Mouse (Mus musculus): ENCODE results near the gene Plppr1. TPM values are rescaled to one million over a fixed set of nuclear protein-coding genes. Genes with fewer than 3 reads are reported as not detected.

Gene Plppr1
- total and polyA plus RNA-seq, 3 experiments, result not detected

- no peak overlapping the region for H3K4me2 ChIP-seq (ENCODE audit: insufficient read depth, low read depth, poor library complexity, severe bottlenecking)
- no peaks in the 10 kb centered on the region for H3K27me3 ChIP-seq (replicated peaks)
- in situ Hi-C loops (cut with MboI; ENCODE audit: low pct_ligation_motif_present, low pct_unique_long_range_greater_than_20kb, low sequenced_read_pairs) (no loop called here), dilution Hi-C loops (cut with MboI; ENCODE audit: extremely low pct_ligation_motif_present, extremely low pct_unique_long_range_greater_than_20kb, low sequenced_read_pairs) (no loop called here)
- H3K4me1 ChIP-seq (ENCODE audit: control insufficient read depth in 1 of 2, insufficient read depth in 2 of 2), result no peaks in the 10 kb centered on the region
- no peak overlapping the region for H3K9ac ChIP-seq (ENCODE audit: insufficient read depth, low read depth)
- no peaks in the 10 kb centered on the region for H3K36me3 ChIP-seq (replicated peaks in 1 of 2; ENCODE audit: control insufficient read depth in 1 of 2, insufficient read depth in 1 of 2, low read length in 1 of 2)
- DNase-seq (ENCODE audit: extremely low read depth), result no peak
- H3K79me2 ChIP-seq (replicated peaks; ENCODE audit: control insufficient read depth, extremely low read depth, insufficient read depth, poor library complexity, severe bottlenecking), result no peaks in the 10 kb centered on the region
- TF ChIP-seq NRF1 (IDR thresholded peaks at IDR 0.05; ENCODE audit: low read depth, low read length), result no peak
- TF ChIP-seq TBP (conservative IDR thresholded peaks at IDR 0.05; ENCODE audit: low read depth, low read length), result no peak
- TF ChIP-seq ZNF384 (IDR thresholded peaks at IDR 0.05; ENCODE audit: low read depth, low read length), result no peak
- TF ChIP-seq PAX5 (IDR thresholded peaks at IDR 0.05; ENCODE audit: low read length), result no peak
- no peak for TF ChIP-seq MXI1 (IDR thresholded peaks at IDR 0.05; ENCODE audit: low read depth, low read length)
- H3K27ac ChIP-seq (ENCODE audit: insufficient read depth, low read depth), result no peak overlapping the region
- no peaks in the 10 kb centered on the region for H3K9me3 ChIP-seq (replicated peaks; ENCODE audit: low read length)
- no peak overlapping the region for H3K4me3 ChIP-seq (replicated peaks in 1 of 3; ENCODE audit: low read depth in 2 of 3, low read length in 2 of 3, poor library complexity in 1 of 3)
Observed at GRCm38 (mm10) chr4:49232206-49233031, 173.3 kb downstream of the Plppr1 start.

GRCm38 (mm10) chr4:49233032-49233406, 173.9 kb downstream of the Plppr1 start:
- Histone ChIP-seq H3K36me3 (replicated peaks in 1 of 2; ENCODE audit: control insufficient read depth in 1 of 2, insufficient read depth in 1 of 2, low read length in 1 of 2) (no peaks in the 10 kb centered on the region), H3K27ac (ENCODE audit: insufficient read depth, low read depth) (no peak overlapping the region), H3K4me3 (replicated peaks in 1 of 3; ENCODE audit: low read depth in 2 of 3, low read length in 2 of 3, poor library complexity in 1 of 3) (no peak overlapping the region), H3K4me1 (ENCODE audit: control insufficient read depth in 1 of 2, insufficient read depth in 2 of 2) (no peaks in the 10 kb centered on the region), H3K9ac (ENCODE audit: insufficient read depth, low read depth) (no peak overlapping the region), H3K4me2 (ENCODE audit: insufficient read depth, low read depth, poor library complexity, severe bottlenecking) (no peak overlapping the region), H3K9me3 (replicated peaks; ENCODE audit: low read length) (no peaks in the 10 kb centered on the region), H3K27me3 (replicated peaks) (no peaks in the 10 kb centered on the region), H3K79me2 (replicated peaks; ENCODE audit: control insufficient read depth, extremely low read depth, insufficient read depth, poor library complexity, severe bottlenecking) (no peaks in the 10 kb centered on the region)
- in situ Hi-C loops (cut with MboI; ENCODE audit: low pct_ligation_motif_present, low pct_unique_long_range_greater_than_20kb, low sequenced_read_pairs), result no loop called here
- dilution Hi-C loops (cut with MboI; ENCODE audit: extremely low pct_ligation_motif_present, extremely low pct_unique_long_range_greater_than_20kb, low sequenced_read_pairs), result no loop called here
- TF ChIP-seq ZMIZ1 (IDR thresholded peaks at IDR 0.05; ENCODE audit: low read depth, low read length) (no peak), ZKSCAN1 (IDR thresholded peaks at IDR 0.05; ENCODE audit: borderline replicate concordance, low read depth, low read length) (no peak), PAX5 (IDR thresholded peaks at IDR 0.05; ENCODE audit: low read length) (no peak), BHLHE40 (IDR thresholded peaks at IDR 0.05; ENCODE audit: low read depth, low read length) (no peak), GABPA (IDR thresholded peaks at IDR 0.05; ENCODE audit: insufficient replicate concordance, low read depth, low read length) (no peak), CHD1 (IDR thresholded peaks at IDR 0.05; ENCODE audit: low read depth, low read length) (no peak), RAD21 (IDR thresholded peaks at IDR 0.05; ENCODE audit: low read depth, low read length) (no peak), JUND (conservative IDR thresholded peaks at IDR 0.05; ENCODE audit: low read depth, low read length) (no peak)
- DNase-seq (ENCODE audit: extremely low read depth), result no peak

GRCm38 (mm10) chr4:49238111-49238510, 179.0 kb downstream of the Plppr1 start:
- Histone ChIP-seq H3K9me3 (replicated peaks; ENCODE audit: low read length) (no peaks in the 10 kb centered on the region), H3K36me3 (replicated peaks in 1 of 2; ENCODE audit: control insufficient read depth in 1 of 2, insufficient read depth in 1 of 2, low read length in 1 of 2) (no peaks in the 10 kb centered on the region), H3K79me2 (replicated peaks; ENCODE audit: control insufficient read depth, extremely low read depth, insufficient read depth, poor library complexity, severe bottlenecking) (no peaks in the 10 kb centered on the region), H3K4me2 (ENCODE audit: insufficient read depth, low read depth, poor library complexity, severe bottlenecking) (no peak overlapping the region), H3K27ac (ENCODE audit: insufficient read depth, low read depth) (no peak overlapping the region), H3K4me3 (replicated peaks in 1 of 3; ENCODE audit: low read depth in 2 of 3, low read length in 2 of 3, poor library complexity in 1 of 3) (no peak overlapping the region), H3K4me1 (ENCODE audit: control insufficient read depth in 1 of 2, insufficient read depth in 2 of 2) (no peaks in the 10 kb centered on the region), H3K9ac (ENCODE audit: insufficient read depth, low read depth) (no peak overlapping the region), H3K27me3 (replicated peaks) (no peaks in the 10 kb centered on the region)
- DNase-seq (ENCODE audit: extremely low read depth), result no peak
- in situ Hi-C loops (cut with MboI; ENCODE audit: low pct_ligation_motif_present, low pct_unique_long_range_greater_than_20kb, low sequenced_read_pairs), result no loop called here
- TF ChIP-seq RCOR1 (conservative IDR thresholded peaks at IDR 0.05; ENCODE audit: low read depth, low read length) (no peak), MAZ (IDR thresholded peaks at IDR 0.05; ENCODE audit: low read depth, low read length) (no peak), E2F4 (IDR thresholded peaks at IDR 0.05; ENCODE audit: insufficient replicate concordance, low read depth, low read length) (no peak), PAX5 (IDR thresholded peaks at IDR 0.05; ENCODE audit: low read length) (no peak), TBP (conservative IDR thresholded peaks at IDR 0.05; ENCODE audit: low read depth, low read length) (no peak), CTCF (conservative IDR thresholded peaks at IDR 0.05 in 1 of 2, IDR thresholded peaks at IDR 0.05 in 1 of 2; ENCODE audit: low read depth in 2 of 2, low read length in 2 of 2) (no peak), MEF2A (IDR thresholded peaks at IDR 0.05; ENCODE audit: borderline replicate concordance, low read depth, low read length) (no peak), POLR2A (IDR thresholded peaks at IDR 0.05; ENCODE audit: low read depth, low read length) (no peak), NRF1 (IDR thresholded peaks at IDR 0.05; ENCODE audit: low read depth, low read length) (no peak), POLR2AphosphoS2 (IDR thresholded peaks at IDR 0.05; ENCODE audit: low read depth, low read length) (no peak), MXI1 (IDR thresholded peaks at IDR 0.05; ENCODE audit: low read depth, low read length) (no peak), SMC3 (IDR thresholded peaks at IDR 0.05; ENCODE audit: low read depth, low read length) (no peak), TCF12 (IDR thresholded peaks at IDR 0.05; ENCODE audit: low read depth, low read length) (no peak)
- dilution Hi-C loops (cut with MboI; ENCODE audit: extremely low pct_ligation_motif_present, extremely low pct_unique_long_range_greater_than_20kb, low sequenced_read_pairs), result no loop called here
